ENCODE assay signal across 11 mouse cellular contexts in genomic region chr10:95310688-95311441, GRCm38 (mm10). TPM values are rescaled to one million over a fixed set of nuclear protein-coding genes. Genes with fewer than 3 reads are reported as not detected.
DNase-seq lines count a peak whose midpoint lies in the region; ATAC-seq lines count a peak whose summit lies in the region.
"Had no signal": no experiment of that assay in that cellular context is flagged by ENCODE, and none has a peak within 500 bp of the region (broad histone marks: within the 10 kb centered on the region; RNA-seq: fewer than 3 reads in every experiment).

No protein-coding gene starts in this region.

- H3K36me3 ChIP-seq in forebrain, embryonic 13.5 days (ENCODE audit: poor library complexity, severe bottlenecking) = no peaks in the 10 kb centered on the region
- no peaks in the 10 kb centered on the region for H3K36me3 ChIP-seq in midbrain, embryonic 11.5 days (ENCODE audit: control insufficient read depth, insufficient read depth, low read length)
- no peaks in the 10 kb centered on the region for H3K36me3 ChIP-seq in intestine, embryonic 15.5 days

- H3K27me3 ChIP-seq in forebrain, embryonic 13.5 days = peaks cover 7% of the 10 kb centered on the region; the same call in 1 of the 2 replicates
- H3K27me3 ChIP-seq in midbrain, embryonic 11.5 days (ENCODE audit: control insufficient read depth, insufficient read depth, low read length) = no peaks in the 10 kb centered on the region
- no peaks in the 10 kb centered on the region for H3K27me3 ChIP-seq in intestine, embryonic 15.5 days (replicated peaks)

- peak overlapping the region; percentile 41 for H3K4me2 ChIP-seq in forebrain, embryonic 13.5 days
- peak overlapping the region; percentile 21; the same call in 1 of the 2 replicates for H3K4me2 ChIP-seq in midbrain, embryonic 11.5 days
- H3K4me2 ChIP-seq in intestine, embryonic 15.5 days (replicated peaks) = no peak overlapping the region
- H3K4me2 ChIP-seq: lung, embryonic 14.5 days had no signal

- 7% methylated on average over 21 of the region's 21 CpGs for WGBS in forebrain, embryonic 13.5 days
- 10% methylated on average over 21 of the region's 21 CpGs for WGBS in midbrain, embryonic 11.5 days
- WGBS in intestine, embryonic 15.5 days = 61% methylated on average over 21 of the region's 21 CpGs

- ATAC-seq in forebrain, embryonic 13.5 days = peak; percentile 84
- ATAC-seq in midbrain, embryonic 11.5 days (ENCODE audit: low FRiP score) = peak; percentile 79
- no peak for ATAC-seq in intestine, embryonic 15.5 days

- 0 out of 2 replicates have a peak overlapping the region, but pooled peaks have one; percentile 30 for H3K9ac ChIP-seq in forebrain, embryonic 13.5 days
- peak overlapping the region; percentile 30; the same call in 1 of the 2 replicates for H3K9ac ChIP-seq in midbrain, embryonic 11.5 days (ENCODE audit: low read length)
- H3K9ac ChIP-seq in intestine, embryonic 15.5 days = no peak overlapping the region
- H3K9ac ChIP-seq: lung, embryonic 14.5 days had no signal

- intact Hi-C loops in gastrocnemius, postnatal 14 days (cut with DNase I; ENCODE audit: low total_unique reads) = no loop called here

- H3K4me3 ChIP-seq in forebrain, embryonic 13.5 days = no peak overlapping the region
- no peak overlapping the region for H3K4me3 ChIP-seq in midbrain, embryonic 11.5 days (ENCODE audit: low read depth, low read length)
- no peak overlapping the region for H3K4me3 ChIP-seq in intestine, embryonic 15.5 days (replicated peaks)

- H3K4me1 ChIP-seq in forebrain, embryonic 13.5 days = peaks cover 22% of the 10 kb centered on the region
- peaks cover 10% of the 10 kb centered on the region for H3K4me1 ChIP-seq in midbrain, embryonic 11.5 days (ENCODE audit: control insufficient read depth, insufficient read depth, low read length)
- peaks cover 15% of the 10 kb centered on the region; the same call in 1 of the 2 replicates for H3K4me1 ChIP-seq in intestine, embryonic 15.5 days (replicated peaks)

- no peaks in the 10 kb centered on the region for H3K9me3 ChIP-seq in forebrain, embryonic 13.5 days (replicated peaks)
- H3K9me3 ChIP-seq in midbrain, embryonic 11.5 days (ENCODE audit: control insufficient read depth, low read length) = no peaks in the 10 kb centered on the region
- H3K9me3 ChIP-seq in intestine, embryonic 15.5 days = no peaks in the 10 kb centered on the region

- peak; percentile 55 for DNase-seq in gastrocnemius, postnatal 14 days
- no peak for DNase-seq in gastrocnemius, adult 18-20 months (ENCODE audit: low spot score)
- peak; percentile 62 for DNase-seq in ES-CJ7 (ENCODE audit: low read depth, low spot score)
- DNase-seq in midbrain, embryonic 11.5 days (ENCODE audit: low spot score, missing footprints) = peak; percentile 91
- DNase-seq in urinary bladder, postnatal 10 days (ENCODE audit: low spot score) = no peak
- no peak for DNase-seq in thymus, postnatal 36 days
- DNase-seq: B cell, adult 2 months; cerebellum, adult 11 months had no signal

- peak overlapping the region; percentile 81 for H3K27ac ChIP-seq in forebrain, embryonic 13.5 days
- H3K27ac ChIP-seq in midbrain, embryonic 11.5 days (ENCODE audit: low read depth, low read length) = no peak overlapping the region
- no peak overlapping the region for H3K27ac ChIP-seq in intestine, embryonic 15.5 days

RNA-seq across cellular contexts. Expression of gene Cradd, which starts 13.1 kb away (rescaled TPM):
- total RNA-seq in gastrocnemius, postnatal 14 days (2021) = 10 to 100 TPM; 10.5 to 12.0 TPM
- total RNA-seq in gastrocnemius, adult 18-20 months (2021) = 10 to 100 TPM in 1 of 2 experiments, 1 to 10 TPM in 1; 9.5 to 11.3 TPM
- polyA plus RNA-seq in forebrain, embryonic 13.5 days (2015; fragmentation: Nextera tagmentation; extraction: Ambion mirVana) = 11.3 and 12.5 TPM in 2 replicates
- 15.0 and 18.0 TPM in 2 replicates for polyA plus RNA-seq in midbrain, embryonic 11.5 days (2014; fragmentation: Nextera tagmentation; extraction: Ambion mirVana)
- 10.8 and 11.2 TPM in 2 replicates for polyA plus RNA-seq in intestine, embryonic 15.5 days (2015; fragmentation: Nextera tagmentation; extraction: Ambion mirVana)

Comparison
In these comparisons a context has a peak if more than half of its experiments do, and no peak if none do; other contexts are left out.
1. DNase-seq: peak in gastrocnemius, postnatal 14 days (single experiment), ES-CJ7 (single experiment) and midbrain, embryonic 11.5 days (single experiment); none in gastrocnemius, adult 18-20 months (single experiment), urinary bladder, postnatal 10 days (single experiment) and thymus, postnatal 36 days (0 of 2).